Mouse (Mus musculus) limb, embryonic 14.5 days (tissue): Measurements from ENCODE around the gene Glg1. TPM values are rescaled to one million over a fixed set of nuclear protein-coding genes. Genes with fewer than 3 reads are reported as not detected.

Source experiments
- ATAC-seq: fragments of 200-750 bp; cut with Nextera tagmentation; 2 replicates; pipeline ENCODE4 v1.8.0; 2017; ENCODE audit warnings: low read depth, moderate number of reproducible peaks, moderate TSS enrichment; ENCODE audit not compliant: low FRiP score
- DNase-seq: peaks from one replicate; pipeline ENCODE4 v3.0.0-alpha.2; 2015; ENCODE audit warnings: low spot score
- H3K27ac ChIP-seq: fragments of 300-500 bp; sonication (generic); replicated peaks from 2 replicates; pipeline ENCODE4 v1.5.1; 2014; ENCODE audit warnings: low read depth, mild to moderate bottlenecking, low read length, moderate library complexity, mixed read lengths
- H3K27me3 ChIP-seq: fragments of 300-500 bp; sonication (generic); 2 replicates; pipeline ENCODE4 v1.6.1; 2014; ENCODE audit warnings: low read length, mixed read lengths; ENCODE audit not compliant: control insufficient read depth, insufficient read depth
- H3K36me3 ChIP-seq: fragments of 300-500 bp; sonication (generic); 2 replicates; pipeline ENCODE4 v1.6.1; 2014; ENCODE audit warnings: mild to moderate bottlenecking, low read length, moderate library complexity, mixed read lengths; ENCODE audit not compliant: control insufficient read depth, insufficient read depth
- H3K4me1 ChIP-seq: fragments of 300-500 bp; sonication (generic); 2 replicates; pipeline ENCODE4 v1.6.1; 2014; ENCODE audit warnings: antibody characterized with exemption, low read length, mixed read lengths; ENCODE audit not compliant: control insufficient read depth, insufficient read depth
- H3K4me2 ChIP-seq: fragments of 300-500 bp; sonication (generic); replicated peaks from 2 replicates; pipeline ENCODE4 v1.6.1; 2014; ENCODE audit warnings: low read depth, mild to moderate bottlenecking, low read length, moderate library complexity; ENCODE audit not compliant: severe bottlenecking
- H3K4me3 ChIP-seq: fragments of 300-500 bp; sonication (generic); replicated peaks from 2 replicates; pipeline ENCODE4 v1.5.1; 2014; ENCODE audit warnings: low read length
- H3K9ac ChIP-seq: fragments of 300-500 bp; sonication (generic); 2 replicates; pipeline ENCODE4 v1.6.1; 2014; ENCODE audit warnings: mild to moderate bottlenecking, low read depth, low read length, moderate library complexity; ENCODE audit not compliant: severe bottlenecking
- H3K9me3 ChIP-seq: fragments of 300-500 bp; sonication (generic); 2 replicates; pipeline ENCODE4 v1.6.1; 2016; ENCODE audit warnings: low read length; ENCODE audit not compliant: control insufficient read depth
- POLR2A ChIP-seq: fragments of 200-500 bp; IDR thresholded peaks from 2 replicates; pipeline ENCODE4 v1.8.0; 2012; ENCODE audit warnings: inconsistent platforms, mild to moderate bottlenecking, moderate library complexity, borderline replicate concordance; ENCODE audit not compliant: insufficient read depth, insufficient read length; ENCODE audit errors: extremely low read depth
- WGBS: fragments of 180-500 bp; shearing (Covaris S2); extraction: QIAGEN DNeasy Blood & Tissue Kit; methylation state at CpG from one replicate; pipeline ENCODE4 v1.1.7; 2014; 5-methylcytosine and 5-hydroxymethylcytosine counted together
- microRNA-seq: library from miRNA; unstranded; fragments of <30 nt; microRNA quantifications from one replicate; pipeline ENCODE4, GENCODE M21; 2016
- polyA plus RNA-seq, 2 experiments: library from polyadenylated mRNA; depleted of rRNA in 1 of 2; stranded (reverse) in 1 of 2; unstranded in 1 of 2; fragments of >200 nt; fragmentation: Nextera tagmentation in 1 of 2; extraction: Ambion mirVana in 1 of 2; gene quantifications; 2 replicates each; pipeline versions ENCODE4 v1.2.1 to v1.2.3; 2012 to 2014

Glg1 gene
- polyA plus RNA-seq, 2 experiments: 59.9 to 106 TPM

GRCm38 (mm10) chr8:111142521-111142920 is 116.5 kb downstream of the Glg1 start:
- H3K4me1 ChIP-seq: no peaks in the 10 kb centered on the region
- DNase-seq (no peak), ATAC-seq (no peak)
- peaks cover 12% of the 10 kb centered on the region; the same call in 1 of the 2 replicates for H3K36me3 ChIP-seq
- no peak overlapping the region for H3K4me2 ChIP-seq
- H3K9me3 ChIP-seq: no peaks in the 10 kb centered on the region
- no peak overlapping the region for H3K4me3 ChIP-seq
- no peak for TF ChIP-seq POLR2A
- H3K9ac ChIP-seq: no peak overlapping the region
- no peak overlapping the region for H3K27ac ChIP-seq
- no peaks in the 10 kb centered on the region for H3K27me3 ChIP-seq

GRCm38 (mm10) chr8:111130756-111131155 is 128.3 kb downstream of the Glg1 start:
- Histone ChIP-seq H3K36me3 (peaks cover 79% of the 10 kb centered on the region), H3K4me2 (no peak overlapping the region), H3K27ac (no peak overlapping the region), H3K9me3 (no peaks in the 10 kb centered on the region), H3K9ac (no peak overlapping the region), H3K27me3 (no peaks in the 10 kb centered on the region), H3K4me3 (no peak overlapping the region), H3K4me1 (no peaks in the 10 kb centered on the region)
- no peak for TF ChIP-seq POLR2A
- WGBS: 86% methylated on average over 2 of the region's 2 CpGs
- DNase-seq (no peak), ATAC-seq (no peak)

GRCm38 (mm10) chr8:111119481-111119880 is 139.5 kb downstream of the Glg1 start:
- Histone ChIP-seq H3K9me3 (no peaks in the 10 kb centered on the region), H3K4me3 (no peak overlapping the region), H3K27me3 (no peaks in the 10 kb centered on the region), H3K27ac (no peak overlapping the region), H3K4me1 (no peaks in the 10 kb centered on the region), H3K36me3 (peaks cover 73% of the 10 kb centered on the region), H3K4me2 (no peak overlapping the region), H3K9ac (no peak overlapping the region)
- 95% methylated on average over 3 of the region's 3 CpGs for WGBS
- no peak for TF ChIP-seq POLR2A
- ATAC-seq (no peak), DNase-seq (no peak)

GRCm38 (mm10) chr8:111114891-111115290 is 144.1 kb downstream of the Glg1 start:
- H3K27me3 ChIP-seq: no peaks in the 10 kb centered on the region
- H3K27ac ChIP-seq: no peak overlapping the region
- H3K36me3 ChIP-seq: peaks cover 55% of the 10 kb centered on the region
- H3K4me3 ChIP-seq: no peak overlapping the region
- H3K9ac ChIP-seq: no peak overlapping the region
- H3K4me2 ChIP-seq: no peak overlapping the region
- TF ChIP-seq POLR2A: no peak
- WGBS: 94% methylated on average over 5 of the region's 5 CpGs
- no peak for DNase-seq
- no peak for ATAC-seq
- H3K9me3 ChIP-seq: no peaks in the 10 kb centered on the region
- H3K4me1 ChIP-seq: no peaks in the 10 kb centered on the region

Small RNAs within 50 kb of the gene (microRNA-seq; reads per million reads assigned to microRNA genes)
- not detected for gene Gm23193

Other genes starting within 250 kb of the Glg1 start
- 5.8 and 5.9 TPM in 2 replicates for gene Ddx19b, start 227.5 kb downstream of the Glg1 start, polyA plus RNA-seq (2012; rRNA removed)
- gene Ddx19b, start 227.5 kb downstream of the Glg1 start, polyA plus RNA-seq (2014; fragmentation: Nextera tagmentation; extraction: Ambion mirVana): 4.0 and 5.5 TPM in 2 replicates
- gene Aars, start 226.1 kb downstream of the Glg1 start, polyA plus RNA-seq (2012; rRNA removed): 41.7 and 46.9 TPM in 2 replicates
- gene Aars, start 226.1 kb downstream of the Glg1 start, polyA plus RNA-seq (2014; fragmentation: Nextera tagmentation; extraction: Ambion mirVana): 50.5 and 52.1 TPM in 2 replicates
- gene Exosc6, start 202.9 kb downstream of the Glg1 start, polyA plus RNA-seq (2012; rRNA removed): 6.2 and 8.8 TPM in 2 replicates
- 18.3 and 22.6 TPM in 2 replicates for gene Exosc6, start 202.9 kb downstream of the Glg1 start, polyA plus RNA-seq (2014; fragmentation: Nextera tagmentation; extraction: Ambion mirVana)
- gene Clec18a, start 166.8 kb downstream of the Glg1 start, polyA plus RNA-seq (2012; rRNA removed): 0.04 and 0.06 TPM in 2 replicates
- gene Clec18a, start 166.8 kb downstream of the Glg1 start, polyA plus RNA-seq (2014; fragmentation: Nextera tagmentation; extraction: Ambion mirVana): not detected in 2 replicates
- 10.3 and 11.0 TPM in 2 replicates for gene Pdpr, start 164.6 kb downstream of the Glg1 start, polyA plus RNA-seq (2012; rRNA removed)
- 7.8 TPM in 2 replicates for gene Pdpr, start 164.6 kb downstream of the Glg1 start, polyA plus RNA-seq (2014; fragmentation: Nextera tagmentation; extraction: Ambion mirVana)
- 27.6 and 28.3 TPM in 2 replicates for gene Rfwd3, start 41.0 kb upstream of the Glg1 start, polyA plus RNA-seq (2012; rRNA removed)
- 39.7 and 44.3 TPM in 2 replicates for gene Rfwd3, start 41.0 kb upstream of the Glg1 start, polyA plus RNA-seq (2014; fragmentation: Nextera tagmentation; extraction: Ambion mirVana)
- gene Mlkl, start 79.0 kb upstream of the Glg1 start, polyA plus RNA-seq (2012; rRNA removed): 0.46 and 0.59 TPM in 2 replicates
- gene Mlkl, start 79.0 kb upstream of the Glg1 start, polyA plus RNA-seq (2014; fragmentation: Nextera tagmentation; extraction: Ambion mirVana): 1.0 and 1.4 TPM in 2 replicates
- 0.06 TPM in 1 of 2 replicates, not detected in the other for gene Fa2h, start 134.6 kb upstream of the Glg1 start, polyA plus RNA-seq (2012; rRNA removed)
- not detected in 2 replicates for gene Fa2h, start 134.6 kb upstream of the Glg1 start, polyA plus RNA-seq (2014; fragmentation: Nextera tagmentation; extraction: Ambion mirVana)